ENCODE assay signal across 8 mouse cellular contexts in genomic region chr12:83488211-83488941, GRCm38 (mm10). TPM values are rescaled to one million over a fixed set of nuclear protein-coding genes. Genes with fewer than 3 reads are reported as not detected.
DNase-seq lines count a peak whose midpoint lies in the region; ATAC-seq and TF ChIP-seq lines count a peak whose summit lies in the region.

No protein-coding gene starts in this region.

- no peak for ATAC-seq in forebrain, embryonic 12.5 days (ENCODE audit: low FRiP score)
- ATAC-seq in intestine, embryonic 14.5 days (replicated peaks; ENCODE audit: low FRiP score, low TSS enrichment, low read depth): no peak
- ATAC-seq in liver, embryonic 15.5 days (ENCODE audit: insufficient read depth): no peak

- peak overlapping the region; percentile 90 for H3K4me2 ChIP-seq in forebrain, embryonic 12.5 days
- H3K4me2 ChIP-seq in intestine, embryonic 14.5 days (ENCODE audit: low read length): peak overlapping the region; percentile 100
- H3K4me2 ChIP-seq in liver, embryonic 15.5 days: peak overlapping the region; percentile 97

- under 1% methylated on average over 29 of the region's 29 CpGs for WGBS in forebrain, embryonic 12.5 days
- WGBS in intestine, embryonic 14.5 days: under 1% methylated on average over 29 of the region's 29 CpGs
- under 1% methylated on average over 29 of the region's 29 CpGs for WGBS in liver, embryonic 15.5 days (ENCODE audit: insufficient replicate concordance)

- no peaks in the 10 kb centered on the region for H3K36me3 ChIP-seq in testis, adult 2 months (ENCODE audit: control insufficient read depth, insufficient read depth, low read length)
- no peaks in the 10 kb centered on the region for H3K36me3 ChIP-seq in forebrain, embryonic 12.5 days (replicated peaks)
- no peaks in the 10 kb centered on the region for H3K36me3 ChIP-seq in intestine, embryonic 14.5 days (ENCODE audit: control insufficient read depth, insufficient read depth, low read length)
- no peaks in the 10 kb centered on the region for H3K36me3 ChIP-seq in liver, embryonic 15.5 days (replicated peaks)

- H3K27me3 ChIP-seq in testis, adult 2 months (ENCODE audit: control insufficient read depth, insufficient read depth, low read length): peaks cover 10% of the 10 kb centered on the region
- peaks cover 45% of the 10 kb centered on the region for H3K27me3 ChIP-seq in forebrain, embryonic 12.5 days
- H3K27me3 ChIP-seq in intestine, embryonic 14.5 days (replicated peaks; ENCODE audit: control insufficient read depth, insufficient read depth, low read length): 0 out of 2 replicates have a peak, but pooled peaks cover 3% of the 10 kb centered on the region
- H3K27me3 ChIP-seq in liver, embryonic 15.5 days: peaks cover 59% of the 10 kb centered on the region

- TF ChIP-seq POLR2A in testis, adult 2 months (IDR thresholded peaks at IDR 0.05; ENCODE audit: control insufficient read depth, low read depth, low read length): no peak

- TF ChIP-seq CTCF in testis, adult 2 months (IDR thresholded peaks at IDR 0.05; ENCODE audit: control insufficient read depth, insufficient read depth, insufficient replicate concordance, low read depth, low read length): no peak

- H3K4me1 ChIP-seq in testis, adult 2 months (ENCODE audit: control insufficient read depth, insufficient read depth, low read length): peaks cover 21% of the 10 kb centered on the region
- H3K4me1 ChIP-seq in forebrain, embryonic 12.5 days: peaks cover 30% of the 10 kb centered on the region
- peaks cover 8% of the 10 kb centered on the region; the same call in 1 of the 2 replicates for H3K4me1 ChIP-seq in intestine, embryonic 14.5 days (replicated peaks; ENCODE audit: control insufficient read depth, insufficient read depth, low read length)
- H3K4me1 ChIP-seq in liver, embryonic 15.5 days (replicated peaks): peaks cover 47% of the 10 kb centered on the region

- H3K9me3 ChIP-seq in forebrain, embryonic 12.5 days: peaks cover 6% of the 10 kb centered on the region
- peaks cover 3% of the 10 kb centered on the region; the same call in 1 of the 2 replicates for H3K9me3 ChIP-seq in intestine, embryonic 14.5 days (ENCODE audit: control insufficient read depth, low read length)
- H3K9me3 ChIP-seq in liver, embryonic 15.5 days (replicated peaks): peaks cover 4% of the 10 kb centered on the region; the same call in 1 of the 2 replicates

- peak overlapping the region; percentile 29; the same call in 1 of the 2 replicates for H3K9ac ChIP-seq in forebrain, embryonic 12.5 days
- peak overlapping the region; percentile 3; the same call in 1 of the 2 replicates for H3K9ac ChIP-seq in intestine, embryonic 14.5 days (ENCODE audit: low read length)
- peak overlapping the region; percentile 60 for H3K9ac ChIP-seq in liver, embryonic 15.5 days

- peak overlapping the region; percentile 3 for H3K27ac ChIP-seq in testis, adult 2 months (ENCODE audit: control insufficient read depth, insufficient read depth, low read depth, low read length)
- no peak overlapping the region for H3K27ac ChIP-seq in forebrain, embryonic 12.5 days
- H3K27ac ChIP-seq in intestine, embryonic 14.5 days (ENCODE audit: low read depth): no peak overlapping the region
- peak overlapping the region; percentile 51 for H3K27ac ChIP-seq in liver, embryonic 15.5 days (replicated peaks)

- H3K4me3 ChIP-seq in testis, adult 2 months (ENCODE audit: control insufficient read depth, low read depth, low read length): peak overlapping the region; percentile 82
- H3K4me3 ChIP-seq in forebrain, embryonic 12.5 days (replicated peaks): peak overlapping the region; percentile 68
- H3K4me3 ChIP-seq in intestine, embryonic 14.5 days (ENCODE audit: low read depth, low read length): peak overlapping the region; percentile 74
- H3K4me3 ChIP-seq in liver, embryonic 15.5 days (replicated peaks): peak overlapping the region; percentile 79

- no peak for DNase-seq in testis, postnatal 14 days (ENCODE audit: low spot score)
- DNase-seq in c-Kit-positive CD71-positive TER-119-negative erythroid progenitor cells, embryonic 14.5 days (ENCODE audit: low read depth): peak; percentile 85
- peak; percentile 68 for DNase-seq in intestine, embryonic 14.5 days (ENCODE audit: low spot score)
- DNase-seq in retina, embryonic 14.5 days (ENCODE audit: low spot score): peak; percentile 54
- DNase-seq in adipocyte (ENCODE audit: low spot score): no peak

RNA-seq across cellular contexts. Expression of gene Dpf3, which starts 0.9 kb away (rescaled TPM):
- polyA plus RNA-seq in testis, adult 2 months (2012; rRNA removed): 23.1 and 26.0 TPM in 2 replicates
- polyA plus RNA-seq in forebrain, embryonic 12.5 days (2016; fragmentation: Nextera tagmentation; extraction: Ambion mirVana): 7.5 and 7.7 TPM in 2 replicates
- polyA plus RNA-seq in intestine, embryonic 14.5 days (2014; fragmentation: Nextera tagmentation; extraction: Ambion mirVana): 8.7 and 9.2 TPM in 2 replicates
- polyA plus RNA-seq in liver, embryonic 15.5 days (2015; fragmentation: Nextera tagmentation; extraction: Ambion mirVana): 6.5 and 6.7 TPM in 2 replicates

RNA-seq across cellular contexts. Expression of gene Dcaf4, which starts 31.9 kb away (rescaled TPM):
- 15.1 and 16.9 TPM in 2 replicates for polyA plus RNA-seq in testis, adult 2 months (2012; rRNA removed)
- 26.4 and 33.1 TPM in 2 replicates for polyA plus RNA-seq in forebrain, embryonic 12.5 days (2016; fragmentation: Nextera tagmentation; extraction: Ambion mirVana)
- 31.5 and 33.2 TPM in 2 replicates for polyA plus RNA-seq in intestine, embryonic 14.5 days (2014; fragmentation: Nextera tagmentation; extraction: Ambion mirVana)
- 11.9 and 14.9 TPM in 2 replicates for polyA plus RNA-seq in liver, embryonic 15.5 days (2015; fragmentation: Nextera tagmentation; extraction: Ambion mirVana)

Comparison
In these comparisons a context has a peak if more than half of its experiments do, and no peak if none do; other contexts are left out.
1. H3K27ac ChIP-seq: peak in testis, adult 2 months (single experiment) and liver, embryonic 15.5 days (single experiment); none in forebrain, embryonic 12.5 days (single experiment) and intestine, embryonic 14.5 days (single experiment).
2. DNase-seq: peak in c-Kit-positive CD71-positive TER-119-negative erythroid progenitor cells, embryonic 14.5 days (single experiment), intestine, embryonic 14.5 days (single experiment) and retina, embryonic 14.5 days (single experiment); none in testis, postnatal 14 days (single experiment) and adipocyte (single experiment).
3. H3K9ac ChIP-seq: peak in every context shown above with its lines; median percentile 60 in liver, embryonic 15.5 days; 29 in forebrain, embryonic 12.5 days; 3 in intestine, embryonic 14.5 days.
4. Peak in every context shown above with its lines, with median percentiles within 50 percentile points of each other: H3K4me3 ChIP-seq and H3K4me2 ChIP-seq.